Mouse (Mus musculus): ENCODE results near the gene Ccdc78.
"Not testable (repeated sequence)": the region's sequence is repeated elsewhere in the genome, so short reads cannot be mapped to it uniquely, and the experiment has no call there.

- TF ChIP-seq POLR2A (IDR thresholded peaks at IDR 0.05; ENCODE audit: extremely low read depth, insufficient read depth, low read length); CTCF (IDR thresholded peaks at IDR 0.05; ENCODE audit: low read depth, low read length): not testable (repeated sequence)
Measured at GRCm38 (mm10) chr17:25741471-25741870, 44.9 kb upstream of the Ccdc78 start.

Measured in liver, adult 2 months (tissue).